Mouse (Mus musculus): ENCODE measurements around the gene Zfp710. TPM values are rescaled to one million over a fixed set of nuclear protein-coding genes. Genes with fewer than 3 reads are reported as not detected.
A peak's percentile ranks its signal among the peaks of the same experiment; 100 is the strongest.
"Not testable (repeated sequence)": the region's sequence is repeated elsewhere in the genome, so short reads cannot be mapped to it uniquely, and the experiment has no call there.

Gene Zfp710
- polyA plus RNA-seq, 1 experiment from 2014 or later, result 20.5 TPM

GRCm38 (mm10) chr7:80114451-80115223 lies 90.0 kb downstream of the Zfp710 start:
- peaks cover 17% of the 10 kb centered on the region for H3K36me3 ChIP-seq
- H3K4me2 ChIP-seq, result peak overlapping the region; percentile 83
- under 1% methylated on average over 52 of the region's 52 CpGs for WGBS
- H3K9me3 ChIP-seq (replicated peaks), result no peaks in the 10 kb centered on the region
- peak overlapping the region; percentile 83 for H3K4me3 ChIP-seq (replicated peaks)
- peaks cover 48% of the 10 kb centered on the region for H3K4me1 ChIP-seq
- H3K27me3 ChIP-seq, result no peaks in the 10 kb centered on the region
- peak; percentile 77 for ATAC-seq (replicated peaks; ENCODE audit: low FRiP score)
- H3K9ac ChIP-seq, result peak overlapping the region; percentile 85
- peak overlapping the region; percentile 95 for H3K27ac ChIP-seq

- H3K4me2 ChIP-seq, result peak within 1 kb of the TSS; percentile 83
- H3K36me3 ChIP-seq, result peaks cover 12% of the 10 kb centered on the region
- H3K4me1 ChIP-seq, result peaks cover 45% of the 10 kb centered on the region
- H3K27ac ChIP-seq, result peak within 1 kb of the TSS; percentile 95
- 0% methylated on average over 29 of the region's 29 CpGs for WGBS
- H3K27me3 ChIP-seq, result no peaks in the 10 kb centered on the region
- ATAC-seq (replicated peaks; ENCODE audit: low FRiP score), result peak; percentile 99
- peak within 1 kb of the TSS; percentile 85 for H3K9ac ChIP-seq
- no peaks in the 10 kb centered on the region for H3K9me3 ChIP-seq (replicated peaks)
- H3K4me3 ChIP-seq (replicated peaks), result peak within 1 kb of the TSS; percentile 83
Observed at GRCm38 (mm10) chr7:80115224-80115590, 90.6 kb downstream of the Zfp710 start, which contains the start of gene Idh2. TSS of gene Idh2 (minus strand) at chr7:80115392.

- Histone ChIP-seq H3K4me1 (peaks cover 44% of the 10 kb centered on the region), H3K27ac (no peak overlapping the region), H3K9ac (0 out of 2 replicates have a peak overlapping the region, but pooled peaks have one; percentile 85), H3K4me2 (peak overlapping the region; percentile 83), H3K36me3 (0 out of 2 replicates have a peak, but pooled peaks cover 4% of the 10 kb centered on the region), H3K27me3 (no peaks in the 10 kb centered on the region), H3K4me3 (replicated peaks) (0 out of 2 replicates have a peak overlapping the region, but pooled peaks have one; percentile 83), H3K9me3 (replicated peaks) (no peaks in the 10 kb centered on the region)
- ATAC-seq (replicated peaks; ENCODE audit: low FRiP score), result no peak
- 83% methylated on average over 2 of the region's 2 CpGs for WGBS
Observed at GRCm38 (mm10) chr7:80116158-80116557, 91.5 kb downstream of the Zfp710 start.

- H3K4me2 ChIP-seq, result no peak overlapping the region
- H3K9me3 ChIP-seq (replicated peaks), result no peaks in the 10 kb centered on the region
- H3K27me3 ChIP-seq, result no peaks in the 10 kb centered on the region
- H3K27ac ChIP-seq, result no peak overlapping the region
- WGBS, result 78% methylated on average over 4 of the region's 4 CpGs
- ATAC-seq (replicated peaks; ENCODE audit: low FRiP score), result no peak
- H3K36me3 ChIP-seq, result no peaks in the 10 kb centered on the region
- peaks cover 18% of the 10 kb centered on the region for H3K4me1 ChIP-seq
- H3K4me3 ChIP-seq (replicated peaks), result no peak overlapping the region
- H3K9ac ChIP-seq, result no peak overlapping the region
Observed at GRCm38 (mm10) chr7:80119198-80119597, 94.6 kb downstream of the Zfp710 start.

GRCm38 (mm10) chr7:80121083-80121482 lies 96.5 kb downstream of the Zfp710 start:
- H3K9me3 ChIP-seq (replicated peaks), result no peaks in the 10 kb centered on the region
- H3K27ac ChIP-seq, result no peak overlapping the region
- no peaks in the 10 kb centered on the region for H3K36me3 ChIP-seq
- no peak overlapping the region for H3K4me3 ChIP-seq (replicated peaks)
- no peak overlapping the region for H3K9ac ChIP-seq
- no peaks in the 10 kb centered on the region for H3K27me3 ChIP-seq
- no peak for ATAC-seq (replicated peaks; ENCODE audit: low FRiP score)
- 58% methylated on average over 5 of the region's 5 CpGs for WGBS
- H3K4me2 ChIP-seq, result no peak overlapping the region
- peaks cover 9% of the 10 kb centered on the region for H3K4me1 ChIP-seq

- H3K4me3 ChIP-seq (replicated peaks), result no peak overlapping the region
- no peak overlapping the region for H3K4me2 ChIP-seq
- no peaks in the 10 kb centered on the region for H3K27me3 ChIP-seq
- WGBS, result 53% methylated on average over 4 of the region's 4 CpGs
- no peak overlapping the region for H3K27ac ChIP-seq
- no peak overlapping the region for H3K9ac ChIP-seq
- no peaks in the 10 kb centered on the region for H3K36me3 ChIP-seq
- no peak for ATAC-seq (replicated peaks; ENCODE audit: low FRiP score)
- no peaks in the 10 kb centered on the region for H3K9me3 ChIP-seq (replicated peaks)
- H3K4me1 ChIP-seq, result peaks cover 4% of the 10 kb centered on the region
Observed at GRCm38 (mm10) chr7:80123115-80123514, 98.5 kb downstream of the Zfp710 start.

- no peak overlapping the region for H3K27ac ChIP-seq
- H3K36me3 ChIP-seq, result no peaks in the 10 kb centered on the region
- H3K9ac ChIP-seq, result no peak overlapping the region
- no peaks in the 10 kb centered on the region for H3K9me3 ChIP-seq (replicated peaks)
- H3K4me3 ChIP-seq (replicated peaks), result no peak overlapping the region
- no peak overlapping the region for H3K4me2 ChIP-seq
- no peaks in the 10 kb centered on the region for H3K27me3 ChIP-seq
- 87% methylated on average over 2 of the region's 2 CpGs for WGBS
- peaks cover 4% of the 10 kb centered on the region for H3K4me1 ChIP-seq
- no peak for ATAC-seq (replicated peaks; ENCODE audit: low FRiP score)
Observed at GRCm38 (mm10) chr7:80123672-80124071, 99.1 kb downstream of the Zfp710 start.

- Histone ChIP-seq H3K9me3 (replicated peaks) (no peaks in the 10 kb centered on the region), H3K27ac (no peak overlapping the region), H3K4me3 (replicated peaks) (no peak overlapping the region), H3K36me3 (no peaks in the 10 kb centered on the region), H3K4me2 (no peak overlapping the region), H3K9ac (no peak overlapping the region), H3K4me1 (peaks cover 6% of the 10 kb centered on the region), H3K27me3 (no peaks in the 10 kb centered on the region)
- WGBS, result 67% methylated on average over 4 of the region's 4 CpGs
- ATAC-seq (replicated peaks; ENCODE audit: low FRiP score), result no peak
Observed at GRCm38 (mm10) chr7:80129278-80129677, 104.7 kb downstream of the Zfp710 start.

GRCm38 (mm10) chr7:80130344-80131055 lies 105.9 kb downstream of the Zfp710 start:
- Histone ChIP-seq H3K4me2 (no peak overlapping the region), H3K27me3 (no peaks in the 10 kb centered on the region)

GRCm38 (mm10) chr7:80131315-80131714 lies 106.7 kb downstream of the Zfp710 start:
- not testable (repeated sequence) for H3K36me3 ChIP-seq; ATAC-seq (replicated peaks; ENCODE audit: low FRiP score); H3K4me2 ChIP-seq; H3K27ac ChIP-seq; H3K4me3 ChIP-seq (replicated peaks); H3K27me3 ChIP-seq; H3K9ac ChIP-seq; H3K9me3 ChIP-seq (replicated peaks)
- H3K4me1 ChIP-seq, result peaks cover 14% of the 10 kb centered on the region
- 76% methylated on average over 7 of the region's 7 CpGs for WGBS

More at GRCm38 (mm10) chr7:80130344-80131055, 105.9 kb downstream of the Zfp710 start:
- Histone ChIP-seq H3K9ac (no peak overlapping the region), H3K4me3 (replicated peaks) (no peak overlapping the region), H3K36me3 (no peaks in the 10 kb centered on the region), H3K9me3 (replicated peaks) (no peaks in the 10 kb centered on the region), H3K4me1 (peaks cover 14% of the 10 kb centered on the region), H3K27ac (no peak overlapping the region)
- WGBS, result 40% methylated on average over 12 of the region's 12 CpGs
- ATAC-seq (replicated peaks; ENCODE audit: low FRiP score), result no peak

GRCm38 (mm10) chr7:80132541-80132940 lies 107.9 kb downstream of the Zfp710 start:
- no peak for ATAC-seq (replicated peaks; ENCODE audit: low FRiP score)
- H3K9me3 ChIP-seq (replicated peaks), result 0 out of 2 replicates have a peak, but pooled peaks cover 2% of the 10 kb centered on the region
- no peaks in the 10 kb centered on the region for H3K27me3 ChIP-seq
- no peak overlapping the region for H3K4me2 ChIP-seq
- no peak overlapping the region for H3K9ac ChIP-seq
- peaks cover 14% of the 10 kb centered on the region for H3K4me1 ChIP-seq
- H3K36me3 ChIP-seq, result no peaks in the 10 kb centered on the region
- no peak overlapping the region for H3K4me3 ChIP-seq (replicated peaks)
- WGBS, result 55% methylated on average over 9 of the region's 9 CpGs
- H3K27ac ChIP-seq, result no peak overlapping the region

Data from kidney, embryonic 15.5 days (tissue).